Mouse (Mus musculus) thymus, adult 2 months (tissue): ENCODE data around the gene Gpr26. TPM values are rescaled to one million over a fixed set of nuclear protein-coding genes. Genes with fewer than 3 reads are reported as not detected.

Experiments
- DNase-seq: peaks from one replicate; pipeline ENCODE4 v3.0.0; 2021
- H3K27ac ChIP-seq: fragments of 200-500 bp; 2 replicates; pipeline ENCODE4 v1.5.1; 2012; ENCODE audit warnings: low read length, control low read depth; ENCODE audit not compliant: control insufficient read depth, insufficient read depth
- H3K27me3 ChIP-seq: fragments of 200-500 bp; 2 replicates; pipeline ENCODE4 v1.6.1; 2012; ENCODE audit warnings: mild to moderate bottlenecking, low read length, moderate library complexity, mixed read lengths; ENCODE audit not compliant: control insufficient read depth, insufficient read depth
- H3K36me3 ChIP-seq: fragments of 200-500 bp; 2 replicates; pipeline ENCODE4 v1.6.1; 2012; ENCODE audit warnings: mild to moderate bottlenecking, low read length, moderate library complexity; ENCODE audit not compliant: control insufficient read depth, insufficient read depth
- H3K4me1 ChIP-seq: fragments of 200-500 bp; replicated peaks from 2 replicates; pipeline ENCODE4 v1.6.1; 2012; ENCODE audit warnings: low read length; ENCODE audit not compliant: control insufficient read depth, insufficient read depth
- H3K4me3 ChIP-seq: fragments of 200-500 bp; 2 replicates; pipeline ENCODE4 v1.5.1; 2012; ENCODE audit warnings: mild to moderate bottlenecking, low read length, control low read depth, moderate library complexity; ENCODE audit not compliant: control insufficient read depth, insufficient read depth
- CTCF ChIP-seq: fragments of 200-500 bp; IDR thresholded peaks from 2 replicates; pipeline ENCODE4 v1.5.1; 2012; ENCODE audit warnings: mild to moderate bottlenecking, control low read depth, low read length, moderate library complexity, borderline replicate concordance; ENCODE audit not compliant: control insufficient read depth, poor library complexity, insufficient read depth; ENCODE audit errors: extremely low read depth
- POLR2A ChIP-seq: fragments of 200-500 bp; IDR thresholded peaks from 2 replicates; pipeline ENCODE4 v1.6.1; 2012; ENCODE audit warnings: mild to moderate bottlenecking, low read length, control low read depth, moderate library complexity; ENCODE audit not compliant: control insufficient read depth, poor library complexity, insufficient read depth; ENCODE audit errors: extremely low read depth
- whole genome bisulfite sequencing: fragments of 180-500 bp; shearing (Covaris S2); methylation state at CpG from one replicate; pipeline ENCODE4 v1.1.7; 2018; 5-methylcytosine and 5-hydroxymethylcytosine counted together
- polyA plus RNA-seq: library from polyadenylated mRNA; depleted of rRNA; stranded (reverse); fragments of >200 nt; gene quantifications from 2 replicates; pipeline ENCODE4 v1.2.3, GENCODE M21; 2012

The Gpr26 gene
- polyA plus RNA-seq, 1 experiment, result 0.01 TPM

DNA sequence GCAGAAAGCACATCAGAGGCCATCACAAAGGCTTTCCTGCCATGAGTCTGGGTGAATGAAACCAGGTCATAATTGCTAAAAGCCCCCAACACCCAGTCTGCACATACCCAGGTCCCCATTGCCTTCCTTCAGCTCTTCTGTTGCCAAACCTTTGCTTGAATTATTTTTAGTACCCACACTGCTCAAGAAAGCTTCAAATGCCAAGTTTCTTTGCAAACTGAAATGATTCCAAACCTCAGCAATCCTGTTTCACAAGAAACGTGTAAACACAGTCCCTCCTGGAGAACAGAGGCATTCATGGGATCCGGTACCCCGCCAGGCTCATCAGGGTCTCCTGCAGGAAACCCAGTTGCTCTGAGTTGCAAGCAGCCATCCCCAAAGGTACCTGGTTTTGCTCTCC, 26.6 kb downstream of the Gpr26 start:
- Histone ChIP-seq H3K27ac (no peak overlapping the region), H3K4me3 (no peak overlapping the region), H3K36me3 (no peaks in the 10 kb centered on the region), H3K4me1 (no peaks in the 10 kb centered on the region), H3K27me3 (no peaks in the 10 kb centered on the region)
- 78% methylated on average over 3 of the region's 3 CpGs for WGBS
- TF ChIP-seq CTCF, result no peak
- TF ChIP-seq POLR2A, result no peak
- DNase-seq, result no peak

DNA sequence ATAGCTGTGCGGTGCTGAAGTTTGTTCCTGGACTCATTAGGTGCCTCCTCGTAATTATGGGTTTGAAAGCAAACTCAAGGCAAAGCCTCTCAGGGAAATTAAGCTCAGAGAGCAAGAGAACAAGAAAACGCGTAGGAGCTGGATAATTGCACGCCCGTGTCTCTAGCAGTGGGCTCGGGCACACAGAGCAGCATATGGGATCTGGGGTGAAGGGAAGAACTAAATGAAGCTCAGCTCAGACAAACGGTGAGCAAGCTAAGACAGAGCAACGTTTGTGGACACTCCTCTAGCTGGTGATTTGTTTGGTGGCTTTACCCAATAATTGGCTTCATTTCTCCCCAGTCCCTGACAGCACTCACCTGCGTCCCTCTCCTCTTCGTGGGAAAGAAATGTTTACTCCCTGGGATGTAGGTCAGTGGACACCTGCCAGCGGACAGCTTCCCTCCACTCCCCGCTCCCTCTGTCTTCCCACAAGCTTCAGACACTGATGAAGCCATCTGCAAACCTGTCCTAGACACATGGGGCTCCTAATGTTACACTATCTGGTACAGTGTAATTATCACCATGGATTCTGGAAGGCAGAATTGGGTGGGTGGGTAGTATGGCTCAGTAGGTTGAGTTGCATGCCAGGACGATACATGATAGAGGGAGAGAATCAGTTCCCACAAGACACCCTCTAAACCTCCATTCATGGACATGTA, 39.9 kb downstream of the Gpr26 start:
- Histone ChIP-seq H3K4me3 (no peak overlapping the region), H3K27me3 (no peaks in the 10 kb centered on the region), H3K4me1 (no peaks in the 10 kb centered on the region), H3K27ac (no peak overlapping the region), H3K36me3 (no peaks in the 10 kb centered on the region)
- TF ChIP-seq CTCF, result no peak
- no peak for TF ChIP-seq POLR2A
- DNase-seq, result no peak
- WGBS, result 88% methylated on average over 14 of the region's 14 CpGs

DNA sequence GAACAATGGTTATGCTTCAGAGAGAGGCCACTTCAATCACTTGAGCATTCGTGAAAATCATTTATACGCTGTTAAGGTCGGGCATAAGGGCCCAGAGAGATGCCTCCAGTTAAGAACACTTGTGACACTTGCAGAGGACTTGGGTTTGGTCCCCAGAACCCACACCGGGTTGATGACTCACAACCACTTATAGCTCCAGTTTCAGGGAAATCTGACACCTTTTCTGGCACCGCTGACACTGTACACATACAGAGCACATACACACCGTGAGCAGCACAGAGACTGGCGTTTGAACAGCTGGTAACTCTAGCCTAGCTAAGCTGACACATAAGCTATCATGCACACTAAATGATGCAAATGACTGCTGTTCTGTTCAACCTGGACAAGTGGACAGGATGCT, 42.7 kb downstream of the Gpr26 start:
- no peak overlapping the region for H3K27ac ChIP-seq
- WGBS, result 86% methylated on average over 7 of the region's 7 CpGs
- no peaks in the 10 kb centered on the region for H3K36me3 ChIP-seq
- no peak for TF ChIP-seq CTCF
- no peak for TF ChIP-seq POLR2A
- no peak overlapping the region for H3K4me3 ChIP-seq
- no peak for DNase-seq
- no peaks in the 10 kb centered on the region for H3K4me1 ChIP-seq
- H3K27me3 ChIP-seq, result no peaks in the 10 kb centered on the region

DNA sequence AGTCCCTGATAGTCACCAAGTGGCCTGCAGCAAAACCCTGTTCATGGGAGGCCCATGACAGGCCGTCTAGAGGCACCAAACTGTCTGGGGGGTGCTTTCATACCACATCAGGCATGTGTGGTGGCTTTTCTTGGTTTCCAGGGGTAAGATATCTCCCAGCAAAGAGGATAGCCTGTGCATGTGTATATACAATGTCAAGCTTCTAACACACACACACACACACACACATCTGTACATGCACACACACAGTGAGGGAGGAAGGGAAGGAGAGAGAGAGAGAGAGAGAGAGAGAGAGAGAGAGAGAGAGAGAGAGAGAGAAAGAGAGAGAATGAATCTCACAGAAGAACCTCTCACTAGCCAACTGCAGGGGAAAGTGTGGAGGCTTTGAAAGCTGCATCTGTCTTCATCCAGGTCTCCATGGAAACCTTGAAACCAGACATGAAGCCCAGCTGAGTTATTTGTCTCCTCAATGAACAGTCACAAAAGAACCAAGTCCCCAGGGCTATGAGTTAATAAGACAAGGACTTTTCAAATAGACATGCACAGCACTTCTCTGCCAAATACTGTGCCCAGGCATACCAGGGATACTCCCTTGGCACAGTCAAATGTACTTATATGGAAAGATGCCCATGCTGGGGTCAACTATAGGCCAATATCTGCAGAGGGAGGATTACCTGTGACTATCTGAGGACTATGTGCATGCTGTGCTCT, 46.9 kb downstream of the Gpr26 start:
- TF ChIP-seq POLR2A (no peak), CTCF (no peak)
- DNase-seq, result no peak
- no peaks in the 10 kb centered on the region for H3K27me3 ChIP-seq

DNA sequence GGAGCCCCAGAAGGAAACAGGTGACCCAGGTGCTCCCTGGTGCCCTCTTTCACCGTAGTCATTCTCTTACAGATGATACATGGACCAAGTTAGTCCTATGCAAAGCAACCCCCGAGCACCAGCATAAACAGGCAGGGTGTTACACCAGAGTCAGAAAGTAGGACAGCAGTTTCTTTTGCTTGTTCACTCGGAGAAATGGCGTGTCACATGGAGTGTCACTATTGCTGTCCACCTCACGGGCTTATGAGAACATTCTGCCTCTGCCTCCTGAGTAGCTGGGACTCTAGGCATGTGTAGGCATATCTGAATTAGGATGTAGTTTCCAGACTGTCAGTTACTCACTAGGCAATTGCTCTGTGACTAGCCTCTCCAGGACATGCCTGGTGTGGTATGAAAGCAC, 47.7 kb downstream of the Gpr26 start:
- WGBS, result 80% methylated on average over 5 of the region's 5 CpGs
- no peak for DNase-seq
- H3K27me3 ChIP-seq, result no peaks in the 10 kb centered on the region
- no peak overlapping the region for H3K27ac ChIP-seq
- no peak overlapping the region for H3K4me3 ChIP-seq
- no peaks in the 10 kb centered on the region for H3K4me1 ChIP-seq
- TF ChIP-seq CTCF (no peak), POLR2A (no peak)
- no peaks in the 10 kb centered on the region for H3K36me3 ChIP-seq

More for the DNA sequence above, 46.9 kb downstream of the Gpr26 start:
- Histone ChIP-seq H3K4me1 (no peaks in the 10 kb centered on the region), H3K4me3 (no peak overlapping the region), H3K36me3 (no peaks in the 10 kb centered on the region), H3K27ac (no peak overlapping the region)
- WGBS, result 29% methylated on average over 1 of the region's 1 CpGs

DNA sequence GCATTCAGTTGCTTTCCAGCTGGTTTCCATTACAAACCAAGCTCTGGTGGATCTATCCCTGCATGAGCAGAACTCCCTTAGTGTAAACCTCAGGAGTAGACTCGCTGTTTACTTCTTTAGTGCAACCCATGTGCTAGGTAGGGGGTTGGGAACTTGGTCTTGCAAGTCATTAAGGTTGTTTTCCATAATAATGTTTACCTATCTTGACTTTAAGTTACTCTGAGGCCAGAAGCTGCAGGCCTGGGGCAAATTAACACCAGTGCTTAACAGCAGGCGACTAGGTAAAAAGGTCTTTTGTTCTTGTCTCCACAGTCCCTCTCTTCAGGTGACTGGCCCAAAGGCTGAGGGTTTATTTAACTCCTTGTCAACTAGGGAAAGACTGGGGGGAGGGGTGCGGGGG, 48.9 kb downstream of the Gpr26 start:
- WGBS, result 33% methylated on average over 3 of the region's 3 CpGs

DNA sequence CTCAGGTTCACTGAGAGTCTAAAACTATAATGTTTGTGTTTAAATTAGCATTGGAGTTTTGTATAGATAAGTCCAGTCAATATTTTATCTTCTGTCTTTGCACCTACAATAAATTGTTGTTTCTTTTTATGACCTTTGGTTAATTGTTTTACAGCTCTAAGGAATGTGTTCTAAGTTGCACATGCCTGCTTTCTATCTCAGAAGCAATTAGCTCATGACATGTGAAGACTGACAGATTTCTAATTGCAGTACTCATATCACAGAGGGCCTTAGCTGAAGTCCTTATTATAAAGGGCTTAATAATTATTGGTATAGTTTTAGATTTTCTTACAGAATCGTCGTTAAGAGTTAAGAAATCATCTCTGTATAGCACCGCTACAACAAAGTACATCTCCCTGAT, 49.7 kb downstream of the Gpr26 start:
- TF ChIP-seq CTCF, result no peak
- no peak for TF ChIP-seq POLR2A

More for the DNA sequence above, 48.9 kb downstream of the Gpr26 start:
- no peak for DNase-seq
- Histone ChIP-seq H3K4me1 (no peaks in the 10 kb centered on the region), H3K36me3 (no peaks in the 10 kb centered on the region), H3K27me3 (no peaks in the 10 kb centered on the region), H3K4me3 (no peak overlapping the region), H3K27ac (no peak overlapping the region)
- TF ChIP-seq CTCF (no peak), POLR2A (no peak)

More for the DNA sequence above, 49.7 kb downstream of the Gpr26 start:
- no peaks in the 10 kb centered on the region for H3K36me3 ChIP-seq
- H3K27ac ChIP-seq, result no peak overlapping the region
- 79% methylated on average over 3 of the region's 3 CpGs for WGBS
- no peak overlapping the region for H3K4me3 ChIP-seq
- no peaks in the 10 kb centered on the region for H3K27me3 ChIP-seq
- DNase-seq, result no peak
- H3K4me1 ChIP-seq, result no peaks in the 10 kb centered on the region
